Mouse (Mus musculus): ENCODE data around the gene Eif2b4.

GRCm38 (mm10) chr5:31203866-31204265 is 10.6 kb upstream of the Eif2b4 start:
- TF ChIP-seq CTCF (IDR thresholded peaks at IDR 0.05; ENCODE audit: borderline replicate concordance, insufficient read depth, low read length) = no peak
- TF ChIP-seq POLR2A (IDR thresholded peaks at IDR 0.05; ENCODE audit: low read depth, low read length) = no peak

Measured in embryonic fibroblast, embryonic 13.5 days (primary cell).